Mouse (Mus musculus): ENCODE data around the gene Alkbh3.

Gene Alkbh3

DNA sequence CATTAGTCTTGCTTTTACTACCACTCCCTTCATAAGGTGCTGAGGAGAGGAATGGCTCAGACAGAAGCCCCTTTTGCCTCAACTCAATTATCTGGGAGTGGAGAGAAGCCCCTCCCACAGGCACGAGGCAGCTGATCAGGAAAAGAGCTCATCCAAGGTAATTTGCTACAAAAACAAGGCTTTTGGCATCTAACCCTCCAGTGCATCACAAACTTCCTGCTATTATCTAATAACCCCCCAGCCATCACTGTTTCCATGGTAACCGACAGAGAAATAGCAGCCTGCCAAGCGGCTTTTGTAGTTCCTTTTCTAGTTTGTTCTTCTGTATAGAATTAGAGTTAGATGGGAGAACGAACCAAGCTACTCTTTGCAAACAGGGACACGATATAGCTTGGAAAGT is 18.3 kb downstream of the Alkbh3 start:
- DNase-seq: no peak

- no peak for DNase-seq
Measured at GRCm38 (mm10) chr2:93991336-93991735, 19.3 kb downstream of the Alkbh3 start.

DNA sequence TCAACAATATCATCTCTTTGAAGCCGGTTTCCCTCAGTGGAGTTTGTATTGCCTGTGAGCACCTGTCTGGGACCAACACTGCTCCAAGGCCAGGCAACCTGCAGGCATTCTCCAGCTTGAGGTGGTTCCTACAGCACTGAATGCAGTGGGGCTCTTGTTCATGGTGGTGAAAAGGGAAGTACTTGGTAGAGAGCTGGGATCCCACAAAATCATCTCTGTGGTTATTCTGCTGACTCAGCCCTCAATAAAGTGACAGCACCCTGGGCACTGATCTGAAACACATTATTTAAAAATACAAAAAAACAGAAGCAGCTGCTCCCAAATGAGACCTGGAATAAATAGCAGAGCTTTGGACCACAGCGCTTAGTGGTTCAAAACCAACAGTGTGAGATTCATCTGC is 22.2 kb downstream of the Alkbh3 start:
- DNase-seq: no peak

DNA sequence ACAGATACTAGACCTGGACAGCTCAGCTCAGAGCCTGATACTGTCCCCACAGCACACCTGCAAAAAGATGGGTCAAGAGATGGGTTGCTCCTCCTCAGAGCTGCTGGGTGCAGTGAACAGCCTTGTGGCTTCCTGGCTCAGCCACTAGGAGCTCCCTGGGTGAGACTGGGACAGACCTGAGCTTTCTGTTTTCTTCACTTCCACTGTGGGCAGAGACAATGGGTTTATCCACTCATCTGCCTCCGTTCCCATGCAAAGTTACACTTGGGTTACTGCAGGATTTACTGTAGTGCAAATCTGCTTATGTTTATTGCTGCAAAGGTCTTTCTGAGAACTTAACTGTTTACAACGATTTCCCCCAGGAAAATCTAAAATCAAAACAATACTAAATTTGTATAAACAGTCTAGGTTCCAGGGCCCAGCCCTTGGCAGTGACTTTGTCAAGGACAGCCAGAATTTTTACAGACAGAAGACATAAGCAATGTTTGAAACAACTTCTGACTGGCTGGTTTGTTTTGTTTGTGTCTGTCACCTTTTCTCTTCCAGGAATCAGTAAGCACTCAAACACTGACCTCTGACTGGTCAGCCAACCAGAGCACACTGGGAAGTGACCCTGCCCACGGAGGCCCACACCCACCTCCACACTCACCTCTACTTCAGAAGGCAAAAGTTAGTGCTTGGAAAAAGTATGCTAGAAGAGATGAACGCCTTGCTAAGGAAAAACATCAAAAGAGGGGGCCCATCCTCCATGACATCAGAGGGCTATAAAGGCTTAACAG is 28.0 kb downstream of the Alkbh3 start:
- no peak for DNase-seq

- DNase-seq: no peak
Measured at GRCm38 (mm10) chr2:93979249-93980120, 31.1 kb downstream of the Alkbh3 start.

DNA sequence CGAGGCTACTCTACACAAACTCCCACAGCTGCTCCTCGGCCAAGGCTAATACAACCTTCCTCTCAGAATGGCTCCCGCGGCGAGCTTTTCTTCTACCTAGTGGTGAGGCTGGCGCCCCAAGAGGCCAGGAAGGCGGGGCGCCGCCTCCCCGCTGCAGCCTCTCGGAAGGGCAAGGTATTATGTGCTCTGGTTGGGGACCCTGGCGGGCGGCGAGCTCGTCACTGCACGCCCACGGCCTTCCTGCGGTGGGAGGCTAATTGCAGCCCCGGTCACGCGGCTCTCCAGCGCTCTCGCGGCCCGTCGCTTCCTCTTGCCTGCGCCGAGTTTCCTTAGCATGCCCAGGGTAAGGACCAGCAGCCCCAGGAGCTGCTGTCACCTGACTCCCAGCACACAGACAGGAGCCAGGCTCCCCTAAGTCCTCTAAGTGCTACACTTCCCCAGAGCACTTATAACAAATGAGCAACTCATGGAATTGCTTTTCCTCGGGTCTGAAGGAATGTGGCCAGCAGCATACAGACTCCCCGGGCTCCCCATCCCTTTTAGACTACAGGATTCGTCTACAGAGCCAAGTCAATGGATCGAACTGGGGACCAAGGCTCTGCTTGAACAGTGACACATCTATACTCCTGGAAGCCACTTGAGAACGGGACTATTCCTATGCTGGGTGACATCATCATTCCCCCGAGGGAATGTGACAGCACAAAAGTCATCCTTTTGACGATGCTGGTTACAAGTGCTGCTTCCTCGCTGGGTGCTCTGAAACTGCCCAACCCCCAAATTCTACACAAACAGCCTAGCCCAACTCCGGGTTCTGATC is 34.0 kb downstream of the Alkbh3 start:
- peak; percentile 65 for DNase-seq

DNA sequence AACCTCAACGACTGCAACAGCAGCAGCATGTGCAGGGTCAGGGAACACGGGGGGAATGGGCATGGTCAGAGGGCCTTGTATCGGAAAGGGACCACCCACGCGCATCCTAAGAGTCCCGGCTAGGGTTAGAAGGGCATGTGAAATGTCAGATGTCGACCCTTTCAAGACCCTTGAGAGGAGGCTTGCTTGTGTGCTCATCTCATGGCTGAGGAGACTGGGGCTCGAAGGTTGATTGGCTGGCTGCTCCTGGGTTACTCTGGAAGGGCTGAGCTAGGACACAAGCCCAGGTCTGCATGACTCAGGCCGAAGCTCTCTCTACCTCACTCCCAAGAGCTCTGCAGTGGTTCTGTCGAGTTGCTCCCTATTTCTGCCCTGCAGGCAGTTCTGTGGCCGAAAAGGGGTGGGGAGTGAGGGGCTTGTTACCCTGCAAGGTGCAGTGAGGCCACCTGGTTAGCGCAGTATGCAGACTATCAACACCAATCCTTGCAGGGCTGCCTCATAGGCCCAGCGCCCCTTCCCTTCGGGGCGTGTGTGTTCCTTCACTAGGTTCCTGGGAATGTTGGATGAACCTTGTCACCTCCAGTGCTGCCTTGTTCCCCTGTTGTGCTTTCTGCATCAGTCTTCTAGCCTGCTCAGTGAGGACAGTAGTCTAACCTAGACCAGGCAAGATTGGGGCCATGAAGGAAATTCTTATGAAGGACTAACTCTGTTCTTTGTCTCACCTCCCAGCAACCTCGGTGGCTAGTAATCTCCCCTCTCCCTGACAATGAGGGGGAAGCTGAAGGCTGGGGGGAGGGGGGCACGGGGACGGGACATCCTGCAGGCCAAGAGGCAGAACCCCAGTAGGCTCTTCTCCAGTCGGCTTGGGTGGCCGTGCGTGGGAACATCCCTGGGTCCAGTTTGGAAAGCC is 34.8 kb downstream of the Alkbh3 start:
- no peak for DNase-seq

- no peak for DNase-seq
Measured at GRCm38 (mm10) chr2:93975041-93975440, 35.6 kb downstream of the Alkbh3 start.

- DNase-seq: no peak
Measured at GRCm38 (mm10) chr2:93971647-93972046, 39.0 kb downstream of the Alkbh3 start.

DNA sequence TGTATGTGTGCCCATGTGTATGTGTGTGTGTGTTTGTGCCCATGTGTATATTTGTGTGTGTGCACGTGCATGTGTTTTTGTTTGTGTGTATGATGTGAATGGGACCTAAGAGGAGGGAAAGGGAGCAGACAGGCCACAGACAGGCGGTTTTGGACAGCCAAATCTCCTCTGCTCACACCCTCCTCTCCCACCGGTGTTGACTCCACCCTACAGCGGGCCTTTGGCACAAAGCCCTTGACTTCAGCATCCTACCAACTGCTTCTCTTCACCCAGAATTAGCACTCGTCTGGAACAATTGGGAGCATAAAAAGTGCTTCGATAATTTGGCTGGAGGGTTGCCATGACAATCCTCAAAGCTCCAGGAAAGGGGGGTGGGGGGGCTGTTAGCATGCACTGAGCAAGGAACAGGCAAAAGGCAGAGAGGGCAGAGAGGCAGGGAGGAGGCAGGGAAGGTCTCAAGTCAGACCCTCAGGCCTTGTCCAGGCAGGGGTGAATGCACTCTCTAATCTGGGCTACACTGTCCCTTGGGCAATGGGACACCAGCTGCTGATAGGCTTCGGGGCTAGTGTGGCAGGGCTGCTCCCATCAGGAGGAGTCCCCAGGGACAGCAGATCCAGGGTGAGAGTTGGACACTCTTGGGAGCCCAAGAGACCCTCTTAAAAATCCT is 46.0 kb downstream of the Alkbh3 start:
- peak; percentile 31 for DNase-seq

- no peak for DNase-seq
Measured at GRCm38 (mm10) chr2:93963802-93964201, 46.8 kb downstream of the Alkbh3 start.

DNA sequence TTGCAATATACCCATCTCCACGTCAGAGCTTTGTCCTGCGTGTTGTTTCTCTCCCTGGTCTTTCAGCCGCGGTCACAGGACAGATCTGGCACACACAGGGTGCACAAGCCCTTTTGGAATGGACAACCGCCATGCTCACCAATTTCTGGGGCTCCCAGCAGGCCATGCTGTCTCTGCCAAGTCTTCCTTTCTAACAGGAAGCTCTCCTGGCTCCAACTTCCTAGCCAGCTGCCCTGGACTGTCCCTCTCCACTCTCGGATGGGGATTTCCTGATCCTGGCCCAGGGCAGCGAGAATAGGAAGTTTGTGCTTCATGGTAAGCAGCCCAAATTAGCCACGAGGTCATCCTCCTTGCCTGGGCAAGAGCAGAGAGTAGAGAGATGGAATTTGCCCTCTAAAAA is 48.9 kb downstream of the Alkbh3 start:
- no peak for DNase-seq

GRCm38 (mm10) chr2:93959346-93959745 is 51.3 kb downstream of the Alkbh3 start:
- no peak for DNase-seq

- DNase-seq: no peak
Measured at GRCm38 (mm10) chr2:93958216-93958615, 52.4 kb downstream of the Alkbh3 start.

DNA sequence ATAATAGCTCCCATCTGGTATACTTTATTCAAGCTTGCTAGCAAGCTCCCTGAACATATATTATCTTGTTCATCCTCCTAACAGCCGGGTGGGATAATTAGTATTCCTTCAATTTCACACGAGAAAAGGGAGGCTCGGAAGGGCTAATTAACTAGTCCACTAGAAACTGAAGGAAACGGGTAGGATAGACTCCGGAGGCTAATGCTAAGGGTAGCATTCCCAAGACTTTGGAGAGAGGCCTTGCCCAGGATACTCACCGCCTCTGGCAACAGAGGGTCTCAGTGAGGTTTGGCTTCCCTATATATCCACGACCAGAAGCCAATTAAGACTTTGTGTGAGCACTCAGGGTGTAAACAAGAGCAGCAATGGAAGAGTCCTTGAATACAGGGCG is 52.8 kb downstream of the Alkbh3 start:
- DNase-seq: no peak

GRCm38 (mm10) chr2:93956908-93957784 is 53.5 kb downstream of the Alkbh3 start, which contains the start of gene Gm13889:
Gene Gm13889 (minus strand): TSS chr2:93957201.
- DNase-seq: peak; percentile 88

DNA sequence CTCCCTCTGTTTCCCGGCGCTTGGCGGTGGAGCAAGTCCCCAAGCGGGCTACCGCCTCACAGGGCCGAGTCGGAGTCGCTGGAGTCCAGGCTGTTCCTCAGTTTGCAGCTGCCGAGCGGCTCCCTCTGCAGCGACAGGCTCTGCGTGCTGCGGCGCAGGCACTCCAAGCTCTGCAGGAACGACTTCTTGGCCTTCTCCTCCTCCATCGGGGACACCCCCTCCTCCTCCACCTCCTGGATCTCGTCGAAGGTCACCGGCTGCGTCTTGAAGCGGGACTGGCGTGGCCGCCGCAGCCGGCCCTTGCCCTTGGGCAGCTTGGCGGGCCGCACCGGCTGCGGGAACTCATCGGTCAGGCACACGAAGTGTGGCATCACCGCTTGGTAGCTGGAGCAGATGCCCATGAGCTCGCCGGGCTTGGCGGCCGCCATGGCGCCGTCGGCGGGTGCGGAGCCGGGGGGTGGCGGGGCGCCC is 54.2 kb downstream of the Alkbh3 start:
- DNase-seq: peak; percentile 59

DNA sequence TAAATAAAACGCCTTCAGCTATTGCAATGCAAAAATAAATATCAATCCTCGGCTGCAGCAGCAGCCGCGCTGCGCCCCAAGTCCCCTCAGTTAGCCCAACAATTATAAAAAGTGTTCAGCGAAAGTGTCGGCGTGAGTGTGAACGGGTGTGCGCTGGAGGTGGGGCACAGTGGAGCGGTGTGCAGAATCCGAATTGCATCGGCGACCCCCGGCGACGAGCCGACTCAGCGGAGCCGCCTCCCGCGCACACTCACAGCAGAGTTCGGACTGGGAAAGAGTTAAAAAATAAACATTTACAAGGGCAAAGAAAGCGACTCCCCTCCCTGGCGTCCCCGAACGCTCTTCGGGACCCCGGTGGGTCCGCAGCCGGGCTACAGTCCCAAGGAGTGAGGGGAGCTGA is 54.7 kb downstream of the Alkbh3 start:
- peak; percentile 35 for DNase-seq

DNA sequence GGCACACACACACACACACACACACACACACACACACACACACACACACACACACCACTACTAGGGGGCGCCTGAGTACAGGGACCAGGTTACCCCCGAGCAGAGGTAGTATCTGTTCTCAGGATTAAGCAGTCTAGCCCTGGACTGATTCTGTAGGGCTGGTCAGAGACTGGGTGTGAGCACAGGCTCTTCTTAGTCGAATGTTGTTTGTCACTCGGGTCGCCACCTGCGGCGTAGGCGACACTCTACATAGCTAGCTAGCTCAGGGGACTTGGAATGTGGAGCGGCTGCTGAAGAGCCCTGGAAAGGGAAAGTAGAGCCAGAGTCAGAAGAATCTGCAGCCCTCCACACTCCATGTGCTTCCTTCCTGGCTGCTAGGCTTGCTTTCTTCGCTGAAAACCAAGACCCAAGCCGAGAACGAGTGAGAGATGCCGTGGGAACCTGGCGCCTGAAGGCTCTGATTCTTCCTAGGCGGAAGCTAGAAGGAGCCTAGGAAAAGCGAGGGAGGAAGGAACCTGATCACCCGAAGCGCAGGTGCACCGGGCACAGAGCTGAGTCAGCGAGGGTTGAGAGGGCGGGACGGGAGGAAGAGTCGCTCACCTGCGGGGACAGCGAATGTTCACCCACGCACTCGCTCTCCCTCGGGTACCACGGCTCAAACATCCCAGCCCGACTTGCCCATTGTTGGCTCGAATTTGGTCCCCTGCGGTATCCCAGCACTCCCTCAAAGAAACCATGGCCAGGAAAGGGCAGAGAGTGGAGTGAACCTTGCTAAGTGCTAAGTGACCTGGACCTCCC is 55.6 kb downstream of the Alkbh3 start:
- DNase-seq: peak; percentile 19

Measured in right cerebral cortex, postnatal 4 days (tissue).